In the genomic region with DNA sequence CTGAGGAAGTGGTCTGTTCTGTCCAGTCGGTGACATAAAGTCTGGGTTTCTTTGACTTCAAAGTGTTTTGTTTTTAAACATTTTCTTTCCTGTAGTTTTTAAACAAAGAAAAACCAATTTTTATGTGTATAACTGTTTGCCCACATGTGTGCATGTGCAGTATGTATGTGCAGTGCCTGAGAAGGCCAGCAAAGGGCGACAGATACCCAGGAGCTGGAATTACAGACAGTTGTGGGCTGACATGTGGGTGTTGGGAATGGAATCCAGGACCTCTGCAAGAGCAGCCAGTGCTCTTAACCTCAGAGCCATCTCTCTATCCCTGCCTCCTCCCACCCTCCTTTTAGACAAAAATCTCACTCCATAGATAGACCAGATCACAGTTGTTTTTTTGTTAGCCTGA, we compare ENCODE assay signal across 22 mouse cellular contexts.
"Had no signal": no experiment of that assay in that cellular context is flagged by ENCODE, and none has a peak within 500 bp of the region (broad histone marks: within the 10 kb centered on the region; RNA-seq: fewer than 3 reads in every experiment).

No protein-coding gene starts in this region.

- H3K27me3 ChIP-seq: heart, embryonic 12.5 days; hindbrain, embryonic 12.5 days; intestine, embryonic 15.5 days; limb, embryonic 13.5 days; limb, embryonic 15.5 days; liver, embryonic 12.5 days had no signal

- H3K9me3 ChIP-seq: heart, embryonic 10.5 days; intestine, embryonic 15.5 days; limb, embryonic 15.5 days had no signal

- H3K4me1 ChIP-seq: intestine, embryonic 15.5 days; liver, embryonic 12.5 days had no signal

- H3K36me3 ChIP-seq: hindbrain, embryonic 10.5 days; hindbrain, embryonic 12.5 days; intestine, embryonic 15.5 days; limb, embryonic 13.5 days; limb, embryonic 15.5 days; liver, embryonic 12.5 days had no signal

- H3K4me3 ChIP-seq: heart, adult 2 months; heart, embryonic 10.5 days; heart, embryonic 12.5 days; hindbrain, embryonic 10.5 days; hindbrain, embryonic 12.5 days; intestine, embryonic 15.5 days; layer of hippocampus, adult 2 months; left cerebral cortex, adult 2 months; limb, embryonic 13.5 days; limb, embryonic 15.5 days; liver, embryonic 12.5 days had no signal

- DNase-seq: gastrocnemius, postnatal 14 days; gastrocnemius, postnatal 36 days; heart, adult 11 months; heart, adult 2 months; heart, postnatal 10 days; heart, postnatal 4 days; kidney, adult 18-20 months; kidney, adult 8-10 months; kidney, postnatal 10 days; kidney, postnatal 25 days; kidney, postnatal 4 days; left cerebral cortex, postnatal 4 days had no signal
